Mouse (Mus musculus): Measurements from ENCODE around the gene Spag9.
A peak's percentile ranks its signal among the peaks of the same experiment; 100 is the strongest.

Gene Spag9

GRCm38 (mm10) chr11:94154201-94154600, 158.3 kb downstream of the Spag9 start:
- no peak for DNase-seq (ENCODE audit: low read depth, low spot score)

- no peak for DNase-seq (ENCODE audit: low read depth, low spot score)
Measured at GRCm38 (mm10) chr11:94158521-94158920, 162.6 kb downstream of the Spag9 start.

GRCm38 (mm10) chr11:94159066-94159880, 163.4 kb downstream of the Spag9 start:
- DNase-seq (ENCODE audit: low read depth, low spot score) = no peak

DNA sequence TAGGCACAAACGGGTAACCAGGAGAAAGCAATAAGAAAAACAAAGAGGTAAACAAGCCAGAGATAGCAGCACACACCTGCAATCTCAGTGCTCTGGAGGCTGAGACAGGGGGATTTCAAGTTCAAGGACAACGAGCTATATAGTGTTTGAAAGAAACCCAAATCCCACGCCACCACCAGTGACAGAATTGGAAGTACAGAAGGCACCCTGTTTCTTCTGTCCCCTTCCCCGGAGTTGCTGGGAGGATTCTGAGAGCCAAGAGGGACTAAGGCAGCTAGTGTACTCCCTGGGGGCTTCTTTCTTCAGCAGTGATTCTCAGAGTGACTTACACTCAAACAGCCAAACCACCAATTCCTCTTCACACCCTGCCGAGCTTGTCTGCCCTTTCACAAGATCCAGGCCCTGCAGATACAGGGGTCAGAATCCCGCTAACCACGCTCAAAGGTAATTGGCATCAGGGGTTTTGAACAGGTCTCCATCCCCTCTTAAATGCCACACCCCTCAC, 164.1 kb downstream of the Spag9 start:
- no peak for DNase-seq (ENCODE audit: low read depth, low spot score)

DNA sequence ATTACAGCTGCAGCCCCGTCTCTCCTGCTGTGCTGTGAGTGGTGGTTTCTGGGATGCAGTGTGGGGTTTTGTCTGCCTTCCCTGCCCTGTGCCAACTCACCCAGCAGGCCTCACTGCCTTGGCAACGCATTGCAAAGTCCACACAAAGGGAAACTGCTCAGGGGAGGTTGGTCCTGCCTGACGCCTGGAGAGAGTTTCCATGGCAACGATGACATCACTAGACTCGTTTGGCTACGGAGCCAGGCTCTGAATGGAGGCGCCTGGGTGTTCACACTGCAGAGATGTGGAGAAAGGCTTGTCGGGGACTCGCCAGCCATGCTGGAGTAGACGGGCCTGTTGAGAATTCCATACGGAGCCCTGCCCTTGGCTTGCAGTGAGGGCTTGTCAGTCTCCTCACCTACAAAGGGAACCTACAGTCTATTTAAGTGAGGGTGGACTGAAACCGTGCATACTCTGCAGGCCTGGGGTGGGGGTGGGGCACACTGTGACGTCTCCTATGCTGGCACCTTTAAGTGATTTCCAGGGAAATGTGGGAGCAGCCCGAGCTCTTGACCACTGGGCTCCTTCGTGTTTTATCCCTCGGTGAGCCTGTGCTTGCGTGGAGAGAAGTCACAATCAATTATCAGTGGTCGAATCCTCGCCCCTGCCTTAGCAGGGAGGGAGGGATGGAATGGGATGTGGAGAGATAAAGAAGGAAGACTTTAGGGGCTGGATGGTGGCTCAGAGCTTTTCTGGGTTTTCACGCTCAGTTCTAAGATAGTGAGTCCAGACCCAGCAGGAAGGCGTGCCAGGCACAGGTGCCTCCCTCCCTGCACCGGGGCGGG, 164.8 kb downstream of the Spag9 start:
- peak; percentile 97 for DNase-seq (ENCODE audit: low read depth, low spot score)

DNA sequence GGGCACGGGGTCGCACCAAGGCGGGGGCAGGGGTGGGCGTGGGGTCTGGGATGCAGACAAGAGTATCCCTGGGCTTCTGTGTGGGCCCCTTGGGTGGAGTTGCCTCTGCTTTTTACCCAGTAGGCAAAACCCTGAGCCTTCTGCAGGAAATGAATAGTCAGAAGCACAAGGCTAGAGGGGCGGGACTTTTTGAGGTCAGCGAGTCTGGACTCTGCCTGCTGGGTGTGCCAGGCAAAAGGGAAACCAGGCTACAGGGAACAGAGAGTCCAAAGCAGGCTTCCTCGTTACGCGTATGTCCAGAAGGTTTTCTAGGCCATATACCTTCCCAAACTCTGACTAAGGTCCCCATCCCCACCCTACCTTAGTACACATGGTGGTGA, 165.4 kb downstream of the Spag9 start:
- DNase-seq (ENCODE audit: low read depth, low spot score) = no peak

DNA sequence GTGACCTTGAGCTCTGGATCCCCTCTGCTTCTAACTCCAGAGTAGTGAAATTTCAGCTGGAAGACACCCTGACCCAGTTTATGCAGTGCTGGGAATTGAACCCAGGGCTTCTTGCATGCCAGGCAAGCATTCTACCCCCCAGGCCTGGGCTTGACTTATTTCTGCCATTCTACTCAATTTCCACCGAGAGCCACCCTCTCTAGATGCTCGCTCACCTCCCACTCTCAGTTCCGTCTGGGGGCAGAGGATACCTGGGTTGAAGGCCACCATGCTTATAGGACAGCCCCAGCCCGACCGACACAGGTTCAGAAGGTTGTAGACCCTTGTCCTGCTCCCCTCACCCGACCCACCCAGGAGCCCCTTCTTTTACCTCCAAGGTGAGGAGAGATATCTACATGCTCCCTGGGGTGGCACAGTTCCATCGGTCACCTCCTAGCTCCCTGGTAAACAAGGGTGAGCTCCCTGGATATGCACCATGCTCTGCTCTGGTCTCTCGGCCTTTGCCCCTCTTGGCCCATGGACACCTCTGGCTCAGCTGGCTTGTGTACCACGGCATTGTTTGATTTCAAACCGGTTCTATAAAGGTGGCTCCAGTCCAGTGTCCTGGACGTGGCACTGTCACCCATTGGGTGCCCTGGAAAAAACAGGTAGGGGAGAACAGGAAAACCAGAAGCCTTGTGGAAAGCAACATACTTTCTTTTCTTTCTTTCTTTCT, 166.1 kb downstream of the Spag9 start:
- DNase-seq (ENCODE audit: low read depth, low spot score) = no peak

- DNase-seq (ENCODE audit: low read depth, low spot score) = no peak
Measured at GRCm38 (mm10) chr11:94163005-94163767, 167.3 kb downstream of the Spag9 start.

DNA sequence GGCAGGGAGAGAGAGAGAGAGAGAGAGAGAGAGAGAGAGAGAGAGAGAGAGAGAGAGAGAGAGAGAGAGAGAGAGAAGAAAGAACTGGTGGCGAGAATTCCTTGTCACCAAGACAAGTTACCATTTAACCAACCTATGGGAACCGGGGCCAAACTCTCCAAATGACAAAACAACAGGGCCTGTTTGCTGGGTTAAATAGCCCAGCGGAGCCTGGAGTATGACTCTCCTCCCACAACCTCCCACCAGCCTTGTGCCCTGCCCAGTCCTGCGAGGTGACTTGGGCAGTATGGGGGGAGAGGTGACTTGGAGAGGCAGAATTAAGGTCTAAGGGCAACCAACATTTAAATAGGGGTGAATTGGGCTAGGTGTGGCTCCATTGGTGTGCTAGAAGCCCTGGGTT, 169.9 kb downstream of the Spag9 start:
- no peak for DNase-seq (ENCODE audit: low read depth, low spot score)

DNA sequence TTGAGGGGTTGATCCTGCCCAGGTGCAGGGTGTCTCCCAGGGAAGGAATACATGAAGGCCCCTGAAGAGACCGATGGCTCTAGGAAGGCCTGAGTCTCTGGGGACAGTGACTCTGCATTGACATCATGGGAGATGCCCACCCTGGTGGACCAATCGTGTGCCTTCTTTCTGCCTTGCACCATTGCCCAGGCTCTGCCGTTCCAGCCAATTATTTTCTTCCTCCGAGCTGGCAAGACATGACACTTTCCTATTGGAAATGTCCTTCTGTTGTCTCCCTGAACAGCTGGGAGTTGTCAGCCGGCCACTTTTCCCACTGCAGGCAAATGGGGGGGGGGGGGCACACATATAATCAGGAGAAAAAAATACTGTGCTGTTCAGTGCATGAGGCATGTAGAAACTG, 172.3 kb downstream of the Spag9 start:
- DNase-seq (ENCODE audit: low read depth, low spot score) = no peak

- DNase-seq (ENCODE audit: low read depth, low spot score) = no peak
Measured at GRCm38 (mm10) chr11:94169596-94169995, 173.7 kb downstream of the Spag9 start.

GRCm38 (mm10) chr11:94171691-94172090, 175.8 kb downstream of the Spag9 start:
- no peak for DNase-seq (ENCODE audit: low read depth, low spot score)

DNA sequence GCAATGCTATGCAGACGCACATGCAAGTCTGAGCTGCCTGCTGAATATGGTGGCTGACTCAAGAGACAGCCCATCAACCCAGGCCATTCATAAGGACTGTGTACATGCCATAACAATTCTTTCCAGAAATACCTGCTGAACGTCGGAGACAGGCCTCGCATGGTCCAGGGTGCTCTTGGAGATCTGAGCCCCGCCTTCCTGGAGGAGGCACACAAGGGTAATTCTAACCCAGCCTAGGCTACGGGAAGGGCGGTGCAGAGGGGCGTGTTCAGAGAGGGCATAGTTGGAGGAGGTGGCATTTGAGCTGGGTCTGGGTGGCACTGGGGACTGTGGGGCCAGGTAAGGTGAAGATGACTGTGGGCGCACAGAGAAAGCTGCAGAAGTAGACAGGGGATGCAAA, 176.3 kb downstream of the Spag9 start:
- DNase-seq (ENCODE audit: low read depth, low spot score) = no peak

- DNase-seq (ENCODE audit: low read depth, low spot score) = no peak
Measured at GRCm38 (mm10) chr11:94173726-94174146, 177.8 kb downstream of the Spag9 start.

DNA sequence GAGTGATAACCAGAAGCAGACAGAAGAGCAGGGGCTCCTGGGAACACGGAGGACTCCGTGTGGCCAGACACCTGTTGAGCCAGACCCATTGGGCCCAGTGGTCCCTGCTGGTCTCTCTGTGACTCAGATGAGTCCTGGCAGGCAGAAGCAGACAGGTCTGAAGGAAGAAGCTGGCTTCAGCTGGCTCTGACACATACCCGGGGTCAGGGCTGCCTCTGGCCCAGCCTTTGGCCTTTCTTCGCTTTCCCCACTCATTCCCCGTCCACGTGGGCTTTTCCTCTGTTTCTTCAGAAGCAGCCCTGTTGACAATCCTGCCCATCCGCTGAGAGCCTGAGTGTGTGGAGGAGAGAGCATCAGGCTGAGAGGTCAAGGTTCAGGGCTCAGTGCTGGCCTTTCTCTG, 179.4 kb downstream of the Spag9 start:
- DNase-seq (ENCODE audit: low read depth, low spot score) = no peak
